Mouse (Mus musculus): ENCODE data around the gene I0C0044D17Rik. TPM values are rescaled to one million over a fixed set of nuclear protein-coding genes. Genes with fewer than 3 reads are reported as not detected.

I0C0044D17Rik gene
- polyA plus RNA-seq, 1 experiment from 2014 or later = not detected

GRCm38 (mm10) chr4:98804476-98805134, 19.0 kb downstream of the I0C0044D17Rik start:
- Histone ChIP-seq H3K4me3 (ENCODE audit: control insufficient read depth in 1 of 2, insufficient read depth in 1 of 2, low read depth in 1 of 2, low read length in 2 of 2) (no peak overlapping the region), H3K9me3 (ENCODE audit: control insufficient read depth, low read length) (no peaks in the 10 kb centered on the region), H3K27ac (replicated peaks in 1 of 2; ENCODE audit: control insufficient read depth in 1 of 2, insufficient read depth in 1 of 2, low read depth in 2 of 2, low read length in 2 of 2) (no peak overlapping the region), H3K9ac (ENCODE audit: low read length) (no peak overlapping the region), H3K36me3 (ENCODE audit: control insufficient read depth, insufficient read depth, low read length) (no peaks in the 10 kb centered on the region), H3K27me3 (ENCODE audit: control insufficient read depth, insufficient read depth, low read length) (no peaks in the 10 kb centered on the region), H3K4me1 (ENCODE audit: control insufficient read depth in 2 of 2, insufficient read depth in 2 of 2, low read length in 2 of 2) (peaks cover 10 to 11% of the 10 kb centered on the region in 2 experiments), H3K4me2 (ENCODE audit: low read length) (no peak overlapping the region)
- 78% methylated on average over 7 of the region's 7 CpGs for WGBS
- ATAC-seq (ENCODE audit: insufficient number of reproducible peaks, insufficient read depth, low FRiP score, low read depth) = no peak

- Histone ChIP-seq H3K27me3 (ENCODE audit: control insufficient read depth, insufficient read depth, low read length) (no peaks in the 10 kb centered on the region), H3K4me3 (ENCODE audit: control insufficient read depth in 1 of 2, insufficient read depth in 1 of 2, low read depth in 1 of 2, low read length in 2 of 2) (no peak overlapping the region), H3K9me3 (ENCODE audit: control insufficient read depth, low read length) (no peaks in the 10 kb centered on the region), H3K36me3 (ENCODE audit: control insufficient read depth, insufficient read depth, low read length) (no peaks in the 10 kb centered on the region), H3K27ac (replicated peaks in 1 of 2; ENCODE audit: control insufficient read depth in 1 of 2, insufficient read depth in 1 of 2, low read depth in 2 of 2, low read length in 2 of 2) (no peak overlapping the region), H3K4me2 (ENCODE audit: low read length) (no peak overlapping the region), H3K9ac (ENCODE audit: low read length) (no peak overlapping the region), H3K4me1 (ENCODE audit: control insufficient read depth in 2 of 2, insufficient read depth in 2 of 2, low read length in 2 of 2) (peaks cover 14% of the 10 kb centered on the region in 2 experiments)
- no peak for ATAC-seq (ENCODE audit: insufficient number of reproducible peaks, insufficient read depth, low FRiP score, low read depth)
- 84% methylated on average over 11 of the region's 11 CpGs for WGBS
Observed at GRCm38 (mm10) chr4:98801775-98802174, 21.9 kb downstream of the I0C0044D17Rik start.

- 62% methylated on average over 8 of the region's 8 CpGs for WGBS
- no peak for ATAC-seq (ENCODE audit: insufficient number of reproducible peaks, insufficient read depth, low FRiP score, low read depth)
- H3K4me3 ChIP-seq (ENCODE audit: control insufficient read depth in 1 of 2, insufficient read depth in 1 of 2, low read depth in 1 of 2, low read length in 2 of 2) = no peak overlapping the region
- no peak overlapping the region for H3K9ac ChIP-seq (ENCODE audit: low read length)
- H3K4me1 ChIP-seq (ENCODE audit: control insufficient read depth in 2 of 2, insufficient read depth in 2 of 2, low read length in 2 of 2) = peaks cover 21% of the 10 kb centered on the region in 2 experiments
- H3K4me2 ChIP-seq (ENCODE audit: low read length) = no peak overlapping the region
- H3K27me3 ChIP-seq (ENCODE audit: control insufficient read depth, insufficient read depth, low read length) = no peaks in the 10 kb centered on the region
- no peak overlapping the region for H3K27ac ChIP-seq (replicated peaks in 1 of 2; ENCODE audit: control insufficient read depth in 1 of 2, insufficient read depth in 1 of 2, low read depth in 2 of 2, low read length in 2 of 2)
- H3K9me3 ChIP-seq (ENCODE audit: control insufficient read depth, low read length) = no peaks in the 10 kb centered on the region
- no peaks in the 10 kb centered on the region for H3K36me3 ChIP-seq (ENCODE audit: control insufficient read depth, insufficient read depth, low read length)
Observed at GRCm38 (mm10) chr4:98800824-98801223, 22.8 kb downstream of the I0C0044D17Rik start.

GRCm38 (mm10) chr4:98796591-98797341, 26.9 kb downstream of the I0C0044D17Rik start:
- 51% methylated on average over 11 of the region's 11 CpGs for WGBS
- peaks cover 13 to 14% of the 10 kb centered on the region in 2 experiments for H3K4me1 ChIP-seq (ENCODE audit: control insufficient read depth in 2 of 2, insufficient read depth in 2 of 2, low read length in 2 of 2)
- H3K9me3 ChIP-seq (ENCODE audit: control insufficient read depth, low read length) = no peaks in the 10 kb centered on the region
- no peaks in the 10 kb centered on the region for H3K36me3 ChIP-seq (ENCODE audit: control insufficient read depth, insufficient read depth, low read length)
- ATAC-seq (ENCODE audit: insufficient number of reproducible peaks, insufficient read depth, low FRiP score, low read depth) = no peak
- H3K9ac ChIP-seq (ENCODE audit: low read length) = no peak overlapping the region; the same call in 1 of the 2 replicates
- no peak overlapping the region for H3K4me3 ChIP-seq (ENCODE audit: control insufficient read depth in 1 of 2, insufficient read depth in 1 of 2, low read depth in 1 of 2, low read length in 2 of 2)
- H3K27me3 ChIP-seq (ENCODE audit: control insufficient read depth, insufficient read depth, low read length) = no peaks in the 10 kb centered on the region
- peak overlapping the region; percentile 61 to 79 for H3K27ac ChIP-seq (replicated peaks in 1 of 2; ENCODE audit: control insufficient read depth in 1 of 2, insufficient read depth in 1 of 2, low read depth in 2 of 2, low read length in 2 of 2)
- peak overlapping the region; percentile 24; the same call in 1 of the 2 replicates for H3K4me2 ChIP-seq (ENCODE audit: low read length)

- no peak for ATAC-seq (ENCODE audit: insufficient number of reproducible peaks, insufficient read depth, low FRiP score, low read depth)
- 83% methylated on average over 2 of the region's 2 CpGs for WGBS
- no peak overlapping the region for H3K9ac ChIP-seq (ENCODE audit: low read length)
Observed at GRCm38 (mm10) chr4:98795241-98795640, 28.4 kb downstream of the I0C0044D17Rik start.

GRCm38 (mm10) chr4:98793486-98793885, 30.2 kb downstream of the I0C0044D17Rik start:
- H3K27ac ChIP-seq (replicated peaks in 1 of 2; ENCODE audit: control insufficient read depth in 1 of 2, insufficient read depth in 1 of 2, low read depth in 2 of 2, low read length in 2 of 2) = no peak overlapping the region
- no peak for ATAC-seq (ENCODE audit: insufficient number of reproducible peaks, insufficient read depth, low FRiP score, low read depth)
- H3K4me2 ChIP-seq (ENCODE audit: low read length) = no peak overlapping the region
- H3K36me3 ChIP-seq (ENCODE audit: control insufficient read depth, insufficient read depth, low read length) = no peaks in the 10 kb centered on the region
- H3K4me3 ChIP-seq (ENCODE audit: control insufficient read depth in 1 of 2, insufficient read depth in 1 of 2, low read depth in 1 of 2, low read length in 2 of 2) = no peak overlapping the region
- H3K4me1 ChIP-seq (ENCODE audit: control insufficient read depth in 2 of 2, insufficient read depth in 2 of 2, low read length in 2 of 2) = peaks cover 13 to 16% of the 10 kb centered on the region in 2 experiments
- H3K9ac ChIP-seq (ENCODE audit: low read length) = no peak overlapping the region
- H3K27me3 ChIP-seq (ENCODE audit: control insufficient read depth, insufficient read depth, low read length) = no peaks in the 10 kb centered on the region
- no peaks in the 10 kb centered on the region for H3K9me3 ChIP-seq (ENCODE audit: control insufficient read depth, low read length)
- 90% methylated on average over 9 of the region's 9 CpGs for WGBS

More at GRCm38 (mm10) chr4:98795241-98795640, 28.4 kb downstream of the I0C0044D17Rik start:
- peaks cover 13% of the 10 kb centered on the region in 2 experiments for H3K4me1 ChIP-seq (ENCODE audit: control insufficient read depth in 2 of 2, insufficient read depth in 2 of 2, low read length in 2 of 2)
- H3K9me3 ChIP-seq (ENCODE audit: control insufficient read depth, low read length) = no peaks in the 10 kb centered on the region
- no peak overlapping the region for H3K27ac ChIP-seq (replicated peaks in 1 of 2; ENCODE audit: control insufficient read depth in 1 of 2, insufficient read depth in 1 of 2, low read depth in 2 of 2, low read length in 2 of 2)
- H3K4me3 ChIP-seq (ENCODE audit: control insufficient read depth in 1 of 2, insufficient read depth in 1 of 2, low read depth in 1 of 2, low read length in 2 of 2) = no peak overlapping the region
- H3K27me3 ChIP-seq (ENCODE audit: control insufficient read depth, insufficient read depth, low read length) = no peaks in the 10 kb centered on the region
- H3K4me2 ChIP-seq (ENCODE audit: low read length) = no peak overlapping the region
- no peaks in the 10 kb centered on the region for H3K36me3 ChIP-seq (ENCODE audit: control insufficient read depth, insufficient read depth, low read length)

GRCm38 (mm10) chr4:98790721-98791120, 32.9 kb downstream of the I0C0044D17Rik start:
- Histone ChIP-seq H3K36me3 (ENCODE audit: control insufficient read depth, insufficient read depth, low read length) (no peaks in the 10 kb centered on the region), H3K27me3 (ENCODE audit: control insufficient read depth, insufficient read depth, low read length) (no peaks in the 10 kb centered on the region), H3K4me2 (ENCODE audit: low read length) (0 out of 2 replicates have a peak overlapping the region, but pooled peaks have one; percentile 69), H3K9ac (ENCODE audit: low read length) (no peak overlapping the region), H3K9me3 (ENCODE audit: control insufficient read depth, low read length) (no peaks in the 10 kb centered on the region), H3K4me3 (ENCODE audit: control insufficient read depth in 1 of 2, insufficient read depth in 1 of 2, low read depth in 1 of 2, low read length in 2 of 2) (no peak overlapping the region), H3K27ac (replicated peaks in 1 of 2; ENCODE audit: control insufficient read depth in 1 of 2, insufficient read depth in 1 of 2, low read depth in 2 of 2, low read length in 2 of 2) (no peak overlapping the region), H3K4me1 (ENCODE audit: control insufficient read depth in 2 of 2, insufficient read depth in 2 of 2, low read length in 2 of 2) (peaks cover 3% of the 10 kb centered on the region in 2 experiments; a peak in 3 of 4 replicates)
- no peak for ATAC-seq (ENCODE audit: insufficient number of reproducible peaks, insufficient read depth, low FRiP score, low read depth)
- 52% methylated on average over 1 of the region's 1 CpGs for WGBS
